Mouse (Mus musculus): ENCODE measurements around the gene Rmnd1. TPM values are rescaled to one million over a fixed set of nuclear protein-coding genes. Genes with fewer than 3 reads are reported as not detected.

Gene Rmnd1
- polyA plus RNA-seq, 2 experiments, result 19.3 to 19.8 TPM

DNA sequence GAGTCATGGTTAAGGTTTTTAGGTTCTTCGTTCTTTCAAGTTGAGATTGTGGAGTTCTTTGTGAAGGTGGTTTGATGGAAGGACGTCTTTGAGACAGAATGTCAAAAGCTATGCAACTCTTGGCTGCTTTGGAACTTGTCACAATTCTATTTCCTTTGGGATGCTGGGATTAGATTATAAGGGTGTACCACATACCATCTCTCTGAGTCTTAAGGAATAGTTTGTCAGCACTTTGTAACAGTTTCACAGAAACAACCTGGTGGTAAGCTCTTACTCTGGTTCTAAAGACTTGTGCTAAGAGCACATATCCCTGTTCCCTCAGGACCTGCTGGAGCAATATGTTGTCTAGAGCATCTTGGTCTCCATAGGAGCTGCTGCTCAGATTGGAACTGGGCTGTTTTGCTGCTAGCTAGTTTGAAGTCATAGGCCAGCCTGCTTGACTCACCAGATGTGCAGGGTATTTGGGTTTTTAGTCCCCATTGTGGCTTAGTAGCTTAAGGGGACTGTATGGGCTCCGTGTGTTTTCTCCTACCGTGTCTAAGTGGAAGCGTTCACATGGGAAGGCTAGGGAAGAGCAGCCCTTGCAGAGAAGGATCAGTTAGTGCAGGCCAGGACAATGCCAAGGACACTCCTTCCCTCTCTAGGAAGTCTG, 42.6 kb downstream of the Rmnd1 start:
- H3K9ac ChIP-seq (replicated peaks), result peak overlapping the region; percentile 14; the same call in 1 of the 2 replicates
- no peaks in the 10 kb centered on the region for H3K36me3 ChIP-seq (replicated peaks; ENCODE audit: control insufficient read depth, insufficient read depth, low read depth)
- H3K4me3 ChIP-seq (ENCODE audit: insufficient read depth in 1 of 2, low read depth in 2 of 2, low read length in 2 of 2), result peak overlapping the region in 1 of 2 experiments; percentile 96; a peak in 2 of 4 replicates
- 64% methylated on average over 5 of the region's 5 CpGs for WGBS (ENCODE audit: insufficient replicate concordance)
- ATAC-seq (ENCODE audit: insufficient read depth) (no peak), DNase-seq (ENCODE audit: low read depth in 3 of 3, low spot score in 3 of 3) (no peak)
- no peak overlapping the region for H3K27ac ChIP-seq
- TF ChIP-seq EP300 (IDR thresholded peaks at IDR 0.05; ENCODE audit: low read depth) (no peak), CTCF (IDR thresholded peaks at IDR 0.05; ENCODE audit: low read depth) (no peak)
- peaks cover 21 to 36% of the 10 kb centered on the region in 2 experiments for H3K4me1 ChIP-seq (replicated peaks; ENCODE audit: control insufficient read depth in 2 of 2, insufficient read depth in 2 of 2, low read length in 1 of 2)
- peak overlapping the region; percentile 86 for H3K4me2 ChIP-seq (ENCODE audit: low read depth)
- H3K9me3 ChIP-seq (ENCODE audit: control insufficient read depth, low read length), result no peaks in the 10 kb centered on the region
- H3K27me3 ChIP-seq (ENCODE audit: control insufficient read depth, insufficient read depth, low read length), result no peaks in the 10 kb centered on the region

DNA sequence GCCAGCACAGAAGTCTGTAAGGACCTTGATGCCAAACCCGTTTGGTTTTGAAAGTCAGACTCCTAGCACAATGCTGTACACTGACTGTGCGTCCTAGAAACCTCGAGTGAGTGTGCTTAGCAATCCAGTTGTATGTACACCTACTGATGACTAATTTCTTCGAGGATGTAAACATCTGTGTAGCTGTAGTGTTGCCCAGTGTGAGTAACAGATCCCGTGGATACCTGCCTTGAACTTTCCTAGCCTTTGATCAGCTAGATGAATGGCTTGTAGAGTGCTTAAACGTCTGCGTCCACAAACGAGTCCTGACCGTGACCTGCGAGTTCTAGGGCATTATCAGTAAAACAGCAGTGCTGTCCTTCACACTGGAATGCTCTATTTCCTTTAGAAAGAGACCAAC, 43.2 kb downstream of the Rmnd1 start:
- whole genome bisulfite sequencing (ENCODE audit: insufficient replicate concordance), result 19% methylated on average over 10 of the region's 10 CpGs
- no peaks in the 10 kb centered on the region for H3K9me3 ChIP-seq (ENCODE audit: control insufficient read depth, low read length)
- no peak overlapping the region for H3K27ac ChIP-seq
- peak overlapping the region; percentile 86 for H3K4me2 ChIP-seq (ENCODE audit: low read depth)
- no peaks in the 10 kb centered on the region for H3K27me3 ChIP-seq (ENCODE audit: control insufficient read depth, insufficient read depth, low read length)
- DNase-seq (ENCODE audit: low read depth in 3 of 3, low spot score in 3 of 3) (no peak), ATAC-seq (ENCODE audit: insufficient read depth) (no peak)
- H3K9ac ChIP-seq (replicated peaks), result peak overlapping the region; percentile 88
- no peak for TF ChIP-seq EP300 (IDR thresholded peaks at IDR 0.05; ENCODE audit: low read depth)
- no peak for TF ChIP-seq CTCF (IDR thresholded peaks at IDR 0.05; ENCODE audit: low read depth)
- H3K36me3 ChIP-seq (replicated peaks; ENCODE audit: control insufficient read depth, insufficient read depth, low read depth), result no peaks in the 10 kb centered on the region
- peaks cover 21 to 36% of the 10 kb centered on the region in 2 experiments for H3K4me1 ChIP-seq (replicated peaks; ENCODE audit: control insufficient read depth in 2 of 2, insufficient read depth in 2 of 2, low read length in 1 of 2)
- H3K4me3 ChIP-seq (ENCODE audit: insufficient read depth in 1 of 2, low read depth in 2 of 2, low read length in 2 of 2), result peak overlapping the region; percentile 89 to 96

GRCm38 (mm10) chr10:4388384-4388745, 43.8 kb downstream of the Rmnd1 start:
- under 1% methylated on average over 19 of the region's 19 CpGs for WGBS (ENCODE audit: insufficient replicate concordance)

GRCm38 (mm10) chr10:4387701-4388383, 44.3 kb downstream of the Rmnd1 start, which contains the start of gene Zbtb2:
Gene Zbtb2 (minus strand): TSS chr10:4388108.
- Histone ChIP-seq H3K9me3 (ENCODE audit: control insufficient read depth, low read length) (no peaks in the 10 kb centered on the region), H3K36me3 (replicated peaks; ENCODE audit: control insufficient read depth, insufficient read depth, low read depth) (no peaks in the 10 kb centered on the region), H3K27me3 (ENCODE audit: control insufficient read depth, insufficient read depth, low read length) (no peaks in the 10 kb centered on the region), H3K4me3 (ENCODE audit: insufficient read depth in 1 of 2, low read depth in 2 of 2, low read length in 2 of 2) (peak within 1 kb of the TSS; percentile 89 to 96), H3K9ac (replicated peaks) (peak within 1 kb of the TSS; percentile 88), H3K27ac (peak within 1 kb of the TSS; percentile 92), H3K4me2 (ENCODE audit: low read depth) (peak within 1 kb of the TSS; percentile 86), H3K4me1 (replicated peaks; ENCODE audit: control insufficient read depth in 2 of 2, insufficient read depth in 2 of 2, low read length in 1 of 2) (peaks cover 26 to 41% of the 10 kb centered on the region in 2 experiments)
- ATAC-seq (ENCODE audit: insufficient read depth) (peak; percentile 1; the same call in 1 of the 2 replicates), DNase-seq (ENCODE audit: low read depth in 3 of 3, low spot score in 3 of 3) (peak in 2 of 3 experiments; percentile 50 to 55)
- TF ChIP-seq CTCF (IDR thresholded peaks at IDR 0.05; ENCODE audit: low read depth) (no peak), EP300 (IDR thresholded peaks at IDR 0.05; ENCODE audit: low read depth) (no peak)
- under 1% methylated on average over 81 of the region's 87 CpGs for WGBS (ENCODE audit: insufficient replicate concordance)

More at GRCm38 (mm10) chr10:4388384-4388745, 43.8 kb downstream of the Rmnd1 start:
- H3K27ac ChIP-seq, result peak overlapping the region; percentile 5
- H3K27me3 ChIP-seq (ENCODE audit: control insufficient read depth, insufficient read depth, low read length), result no peaks in the 10 kb centered on the region
- DNase-seq (ENCODE audit: low read depth in 3 of 3, low spot score in 3 of 3) (no peak), ATAC-seq (ENCODE audit: insufficient read depth) (no peak)
- no peaks in the 10 kb centered on the region for H3K9me3 ChIP-seq (ENCODE audit: control insufficient read depth, low read length)
- peak overlapping the region; percentile 86 for H3K4me2 ChIP-seq (ENCODE audit: low read depth)
- no peaks in the 10 kb centered on the region for H3K36me3 ChIP-seq (replicated peaks; ENCODE audit: control insufficient read depth, insufficient read depth, low read depth)
- TF ChIP-seq EP300 (IDR thresholded peaks at IDR 0.05; ENCODE audit: low read depth) (no peak), CTCF (IDR thresholded peaks at IDR 0.05; ENCODE audit: low read depth) (no peak)
- H3K9ac ChIP-seq (replicated peaks), result peak overlapping the region; percentile 88
- peaks cover 22 to 39% of the 10 kb centered on the region in 2 experiments for H3K4me1 ChIP-seq (replicated peaks; ENCODE audit: control insufficient read depth in 2 of 2, insufficient read depth in 2 of 2, low read length in 1 of 2)
- peak overlapping the region; percentile 89 to 96 for H3K4me3 ChIP-seq (ENCODE audit: insufficient read depth in 1 of 2, low read depth in 2 of 2, low read length in 2 of 2)
